Mouse (Mus musculus) bone marrow macrophage, adult 2 months (primary cell): ENCODE measurements around the gene Fbxl22. TPM values are rescaled to one million over a fixed set of nuclear protein-coding genes. Genes with fewer than 3 reads are reported as not detected.

Experiments used
- H3K27ac ChIP-seq: 2 replicates; pipeline ENCODE4 v1.5.1; 2012; ENCODE audit warnings: low read depth, low read length; ENCODE audit not compliant: insufficient read depth
- H3K4me1 ChIP-seq: 2 replicates; pipeline ENCODE4 v1.6.1; 2012; ENCODE audit warnings: low read length; ENCODE audit not compliant: control insufficient read depth, insufficient read depth
- H3K4me3 ChIP-seq: 2 replicates; pipeline ENCODE4 v1.5.1; 2012; ENCODE audit warnings: mild to moderate bottlenecking, low read length, moderate library complexity; ENCODE audit not compliant: insufficient read depth
- CTCF ChIP-seq: IDR thresholded peaks from 2 replicates; pipeline ENCODE4 v1.5.1; 2012; ENCODE audit warnings: low read depth, mild to moderate bottlenecking, low read length, moderate library complexity
- POLR2A ChIP-seq: IDR thresholded peaks from 2 replicates; pipeline ENCODE4 v1.6.1; 2012; ENCODE audit warnings: mild to moderate bottlenecking, low read depth, low read length, borderline replicate concordance
- polyA plus RNA-seq: library from polyadenylated mRNA; stranded (reverse); fragments of >200 nt; gene quantifications from 2 replicates; pipeline ENCODE4 v1.2.4, GENCODE M21; 2012; ENCODE audit not compliant: missing spikeins, insufficient read depth, insufficient read length

Fbxl22 gene
- polyA plus RNA-seq, 1 experiment: 0.13 TPM

DNA sequence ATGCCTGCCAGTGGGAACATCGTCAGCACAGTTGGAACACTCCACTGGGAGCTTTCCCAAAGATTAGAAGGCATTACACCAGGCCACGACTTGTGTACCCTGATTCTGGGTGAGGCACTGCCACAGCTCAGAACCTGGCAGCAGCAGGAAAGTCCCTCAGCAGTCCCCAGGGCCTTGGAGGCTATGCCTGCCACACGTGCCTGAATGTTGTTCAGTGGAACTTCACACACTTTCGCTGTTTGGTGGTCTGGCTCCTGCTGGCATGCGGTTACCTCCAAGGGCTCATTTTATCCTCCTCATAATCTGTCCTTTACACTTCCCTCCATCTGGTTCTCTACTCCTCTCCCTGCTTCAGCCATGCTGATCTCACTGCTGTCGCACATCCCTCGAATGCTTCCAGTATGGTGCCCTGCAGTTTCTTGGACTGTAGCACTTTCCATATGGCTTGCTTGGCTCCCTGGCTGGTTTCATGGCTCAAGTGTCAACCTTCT, 4.0 kb downstream of the Fbxl22 start:
- Histone ChIP-seq H3K27ac (no peak overlapping the region), H3K4me3 (no peak overlapping the region), H3K4me1 (peaks cover 25% of the 10 kb centered on the region)
- TF ChIP-seq CTCF (no peak), POLR2A (no peak)

DNA sequence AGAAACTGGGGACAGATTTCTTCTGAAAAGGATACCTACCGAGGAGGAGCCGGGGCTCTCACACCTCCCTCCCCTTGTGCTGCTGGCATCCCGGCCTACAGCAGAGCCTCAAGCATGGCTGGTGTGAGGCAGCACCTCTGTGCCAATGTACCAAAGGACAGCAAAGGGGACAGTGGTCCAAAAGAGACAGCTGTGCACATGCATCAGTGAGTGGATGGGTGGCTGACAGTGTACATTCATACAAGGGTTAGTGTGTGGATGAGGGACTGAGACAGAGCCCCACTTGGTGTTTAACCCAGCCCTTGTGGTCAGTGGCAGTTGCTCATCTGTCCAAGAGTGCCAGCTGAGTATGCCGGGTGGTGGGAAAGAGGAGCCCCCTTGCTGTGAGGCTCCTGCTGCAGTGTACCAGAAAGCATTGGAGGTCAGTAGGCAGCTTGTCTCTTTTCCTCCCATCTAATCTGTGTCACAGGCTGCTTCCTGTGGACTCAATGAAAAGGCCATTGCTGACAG, 5.4 kb downstream of the Fbxl22 start:
- TF ChIP-seq CTCF (no peak), POLR2A (no peak)
- H3K4me1 ChIP-seq: peaks cover 22% of the 10 kb centered on the region
- no peak overlapping the region for H3K27ac ChIP-seq
- H3K4me3 ChIP-seq: no peak overlapping the region

DNA sequence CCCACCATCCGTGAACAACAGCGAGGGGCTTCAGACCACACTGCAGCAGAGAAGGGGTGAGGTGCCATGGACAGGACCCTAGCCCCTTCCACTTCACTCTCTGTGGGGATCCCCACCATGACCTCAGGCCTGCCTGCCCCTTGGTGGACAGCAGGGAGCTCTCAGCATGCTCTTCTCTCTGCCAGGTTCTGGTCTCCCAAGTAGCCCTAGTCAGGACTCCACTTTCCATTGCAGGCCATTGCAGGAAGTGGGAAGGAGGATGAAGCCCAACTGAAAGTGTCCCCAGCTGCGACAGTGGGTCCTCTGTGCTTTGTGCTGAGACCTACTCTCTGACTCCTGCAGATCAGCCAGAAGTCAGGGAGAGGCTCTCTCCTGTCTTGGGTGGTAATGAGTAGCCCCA, 6.7 kb downstream of the Fbxl22 start:
- TF ChIP-seq CTCF (no peak), POLR2A (no peak)
- peaks cover 15% of the 10 kb centered on the region for H3K4me1 ChIP-seq
- H3K27ac ChIP-seq: no peak overlapping the region

DNA sequence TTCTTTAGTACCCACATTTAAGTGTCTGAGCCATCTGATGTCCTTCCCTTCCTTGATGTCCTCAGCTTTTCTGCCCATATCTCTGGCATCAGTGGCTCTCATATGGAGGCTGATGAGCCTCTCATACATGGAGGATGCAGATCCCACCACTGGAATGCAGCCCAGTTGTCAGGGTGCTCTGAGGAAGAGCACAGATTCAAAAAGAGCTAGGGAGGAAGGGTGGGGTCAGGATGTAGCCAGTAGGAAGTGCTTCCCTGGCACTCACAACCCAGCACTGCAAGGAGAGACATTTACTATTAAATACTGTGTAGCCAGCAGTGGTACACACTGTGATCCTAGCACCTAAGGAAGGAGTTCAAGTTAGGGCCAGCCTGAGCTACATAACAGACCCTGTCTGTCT, 8.0 kb downstream of the Fbxl22 start:
- Histone ChIP-seq H3K4me3 (no peak overlapping the region), H3K27ac (no peak overlapping the region), H3K4me1 (peaks cover 13% of the 10 kb centered on the region)
- TF ChIP-seq CTCF (no peak), POLR2A (no peak)

More for the DNA sequence above, 6.7 kb downstream of the Fbxl22 start:
- no peak overlapping the region for H3K4me3 ChIP-seq

DNA sequence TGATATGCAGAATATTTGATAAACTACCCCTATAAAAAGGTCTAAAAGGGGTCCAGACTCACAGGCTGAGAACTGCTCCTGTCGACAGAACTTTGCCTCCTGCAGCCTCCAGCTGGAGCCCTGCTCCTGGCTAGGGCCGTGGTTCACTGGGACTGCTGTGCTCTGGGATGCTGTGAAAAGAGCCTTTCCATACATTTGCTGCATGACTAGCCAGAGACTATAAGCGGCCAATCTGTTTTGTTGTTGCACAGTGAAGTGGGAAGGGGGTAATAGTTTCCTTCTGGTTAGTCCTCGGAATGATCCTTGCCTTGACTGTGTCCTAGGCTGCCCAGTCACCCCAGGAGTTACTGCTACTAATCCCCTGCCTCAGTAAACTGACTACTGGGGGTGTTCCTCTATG, 8.4 kb downstream of the Fbxl22 start:
- no peak overlapping the region for H3K27ac ChIP-seq
- H3K4me1 ChIP-seq: peaks cover 13% of the 10 kb centered on the region

DNA sequence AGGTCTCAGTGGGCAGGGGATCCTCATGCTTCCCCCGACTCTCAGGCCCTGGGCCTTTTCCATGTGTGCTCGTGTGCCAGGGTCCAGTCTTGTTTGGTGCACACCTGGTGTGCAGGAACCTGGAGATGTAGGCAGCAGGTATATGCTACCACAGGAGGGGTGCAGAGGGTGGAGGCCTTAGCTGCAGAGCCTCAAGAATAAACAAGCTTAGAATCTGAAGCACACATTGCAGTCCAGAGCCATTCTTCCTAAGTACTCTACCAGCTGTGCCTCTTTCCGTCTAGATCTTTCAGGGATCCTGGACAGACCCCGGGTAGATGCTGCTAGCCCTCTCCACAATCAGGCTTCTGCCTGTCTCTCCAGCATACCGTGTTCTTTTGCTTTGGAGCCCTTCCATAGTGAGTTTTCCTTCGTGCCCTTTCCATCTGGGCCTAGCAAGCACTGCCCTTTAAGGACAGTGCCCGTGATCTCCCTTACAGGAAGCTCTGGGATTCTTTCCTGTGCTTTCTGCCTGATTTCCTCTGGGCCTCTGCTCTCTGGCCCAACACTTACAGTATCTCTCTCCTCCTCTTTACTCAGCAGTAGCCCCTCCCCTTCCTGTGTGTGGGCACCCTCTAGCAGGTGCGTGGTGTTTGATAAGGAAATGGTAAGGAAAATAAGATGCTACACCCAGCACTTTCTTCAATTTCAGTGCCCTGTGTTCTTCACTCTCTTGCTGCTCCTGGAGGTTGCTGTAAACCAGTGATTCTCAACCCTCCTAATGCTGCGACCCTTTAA, 9.1 kb downstream of the Fbxl22 start:
- Histone ChIP-seq H3K4me3 (no peak overlapping the region), H3K4me1 (peaks cover 6% of the 10 kb centered on the region), H3K27ac (no peak overlapping the region)
- TF ChIP-seq CTCF: no peak
- TF ChIP-seq POLR2A: no peak

More for the DNA sequence above, 8.4 kb downstream of the Fbxl22 start:
- no peak for TF ChIP-seq POLR2A
- TF ChIP-seq CTCF: no peak
- H3K4me3 ChIP-seq: no peak overlapping the region

DNA sequence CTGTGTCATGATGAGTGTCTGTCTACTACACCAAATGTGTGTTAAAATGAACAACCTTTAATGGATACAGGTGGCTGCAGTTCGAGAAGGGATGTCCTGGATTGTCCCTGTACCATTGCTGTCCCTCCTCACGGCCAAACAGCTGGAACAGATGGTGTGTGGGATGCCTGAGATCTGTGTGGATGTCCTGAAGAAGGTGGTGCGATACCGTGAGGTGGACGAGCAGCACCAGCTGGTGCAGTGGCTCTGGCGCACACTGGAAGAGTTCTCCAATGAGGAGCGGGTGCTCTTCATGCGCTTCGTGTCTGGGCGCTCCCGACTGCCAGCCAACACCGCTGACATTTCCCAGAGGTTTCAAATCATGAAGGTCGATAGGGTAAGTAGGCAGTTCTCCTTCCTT, 9.9 kb downstream of the Fbxl22 start:
- TF ChIP-seq POLR2A (no peak), CTCF (no peak)
- H3K4me1 ChIP-seq: peaks cover 4% of the 10 kb centered on the region; the same call in 1 of the 2 replicates
- no peak overlapping the region for H3K4me3 ChIP-seq
- H3K27ac ChIP-seq: no peak overlapping the region

DNA sequence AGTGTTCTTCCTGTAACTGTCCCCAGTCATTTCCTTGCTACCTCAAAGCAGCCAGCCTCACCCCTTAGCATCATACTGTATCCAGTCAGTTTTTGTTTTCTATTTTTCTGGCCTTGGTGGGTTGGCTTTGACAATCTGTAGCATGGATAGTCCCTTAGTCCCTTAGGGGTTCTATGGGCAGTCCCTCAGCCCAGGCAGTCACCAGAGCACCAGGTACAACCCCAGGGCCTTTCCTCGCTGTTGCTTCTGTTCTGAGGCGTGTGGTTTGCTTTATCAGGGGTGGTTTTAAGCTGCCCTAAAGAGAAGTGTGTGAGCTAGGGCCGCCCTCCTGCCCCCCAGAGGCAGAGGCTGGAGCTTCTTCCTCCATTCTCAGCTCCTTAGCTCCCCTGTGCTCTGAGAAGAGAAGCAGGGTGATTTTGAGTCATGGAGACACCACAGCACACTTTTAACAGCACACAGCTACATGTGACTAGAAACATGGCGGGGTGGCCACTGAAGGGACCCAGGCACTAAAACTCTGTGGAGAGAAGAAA, 10.4 kb downstream of the Fbxl22 start:
- Histone ChIP-seq H3K27ac (no peak overlapping the region), H3K4me3 (no peak overlapping the region), H3K4me1 (peaks cover 4% of the 10 kb centered on the region; the same call in 1 of the 2 replicates)
- TF ChIP-seq CTCF: no peak
- no peak for TF ChIP-seq POLR2A

DNA sequence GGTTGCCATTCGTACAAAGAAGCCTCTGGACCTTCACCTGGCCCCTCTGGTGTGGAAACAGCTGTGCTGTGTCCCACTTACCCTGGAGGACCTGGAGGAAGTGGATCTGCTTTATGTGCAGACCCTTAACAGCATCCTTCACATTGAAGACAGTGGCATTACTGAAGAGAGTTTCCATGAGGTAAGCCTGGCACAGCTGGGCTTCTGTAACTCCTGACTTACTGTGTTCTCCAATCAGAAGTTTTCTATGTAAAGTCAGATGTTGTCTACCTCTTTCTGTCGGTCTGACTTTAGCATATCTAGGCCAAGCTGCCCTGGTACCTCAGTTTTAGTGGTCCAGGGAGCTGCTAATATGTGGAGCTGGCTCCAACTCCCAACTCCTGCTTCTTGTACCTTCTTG, 13.1 kb downstream of the Fbxl22 start:
- Histone ChIP-seq H3K27ac (no peak overlapping the region), H3K4me1 (peaks cover 4% of the 10 kb centered on the region; the same call in 1 of the 2 replicates), H3K4me3 (no peak overlapping the region)
- no peak for TF ChIP-seq CTCF
- TF ChIP-seq POLR2A: no peak

DNA sequence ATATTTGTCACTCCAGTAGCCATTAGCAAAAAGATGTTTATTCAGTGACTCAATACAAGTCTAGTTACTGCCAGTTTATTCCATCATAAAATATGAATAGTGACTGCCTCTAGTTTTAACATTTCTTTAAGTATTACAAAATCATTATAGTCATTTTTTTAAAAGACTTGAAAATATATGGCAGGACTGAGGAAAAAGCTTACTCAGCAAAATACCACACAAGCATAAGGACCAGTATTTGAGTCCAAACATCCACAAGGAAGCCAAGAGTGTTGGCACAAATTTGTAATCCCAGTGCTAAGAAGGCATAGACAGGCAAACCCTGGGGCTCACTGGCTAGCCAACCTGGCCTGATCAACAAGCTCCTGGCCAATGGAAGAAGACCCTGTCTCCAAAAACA, 20.4 kb downstream of the Fbxl22 start:
- Histone ChIP-seq H3K4me3 (no peak overlapping the region), H3K27ac (no peak overlapping the region), H3K4me1 (peaks cover 2% of the 10 kb centered on the region; the same call in 1 of the 2 replicates)
- TF ChIP-seq CTCF: no peak
- no peak for TF ChIP-seq POLR2A

DNA sequence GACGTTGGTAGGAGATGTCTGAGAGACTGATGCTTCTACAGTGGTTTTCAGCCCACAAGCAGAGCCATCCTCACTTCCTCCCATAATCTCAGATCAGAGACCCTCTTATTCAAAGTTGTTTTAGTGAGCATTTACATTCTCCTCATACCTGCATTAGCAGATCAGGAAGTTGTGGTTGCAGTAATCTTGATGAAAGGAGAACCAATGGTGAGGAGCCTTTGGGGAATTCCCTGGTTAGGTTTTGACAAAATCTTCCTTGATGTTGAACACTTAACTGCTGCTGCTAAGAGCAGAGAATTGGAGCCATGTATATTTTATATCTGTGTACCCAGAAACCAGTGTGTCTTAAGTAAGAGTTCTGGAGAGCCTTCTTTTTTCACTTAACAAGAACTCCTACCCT, 22.0 kb downstream of the Fbxl22 start:
- TF ChIP-seq POLR2A: no peak
- TF ChIP-seq CTCF: no peak
- no peak overlapping the region for H3K27ac ChIP-seq
- no peak overlapping the region for H3K4me3 ChIP-seq
- H3K4me1 ChIP-seq: peaks cover 2% of the 10 kb centered on the region; the same call in 1 of the 2 replicates
